Mouse (Mus musculus) skeletal muscle tissue, adult 2 months (tissue): ENCODE results near the gene Trnp1.

Experiments used
- DNase-seq: peaks from one replicate; pipeline ENCODE4 v3.0.0-alpha.2; 2012; ENCODE audit warnings: low read depth, low spot score

Trnp1 gene

DNA sequence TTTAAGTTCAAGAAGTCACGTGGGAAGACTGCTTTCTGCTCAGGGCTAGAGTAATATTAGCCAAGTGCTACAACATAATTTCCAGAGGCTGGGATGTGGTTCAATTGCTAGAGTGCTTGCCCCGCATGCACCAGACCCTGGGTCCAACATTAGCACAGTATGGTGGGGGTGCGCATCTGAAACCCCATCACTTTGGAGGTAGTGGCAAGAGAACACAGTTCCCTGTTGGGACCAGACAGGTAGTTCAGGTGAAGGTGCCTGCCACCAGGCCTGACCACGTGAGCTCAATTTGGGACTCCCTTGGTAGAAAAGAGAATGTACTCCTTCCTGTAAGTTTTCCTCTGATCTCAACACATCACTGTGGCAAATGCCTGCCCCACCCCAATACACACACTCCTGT is 3.5 kb downstream of the Trnp1 start:
- DNase-seq = no peak

DNA sequence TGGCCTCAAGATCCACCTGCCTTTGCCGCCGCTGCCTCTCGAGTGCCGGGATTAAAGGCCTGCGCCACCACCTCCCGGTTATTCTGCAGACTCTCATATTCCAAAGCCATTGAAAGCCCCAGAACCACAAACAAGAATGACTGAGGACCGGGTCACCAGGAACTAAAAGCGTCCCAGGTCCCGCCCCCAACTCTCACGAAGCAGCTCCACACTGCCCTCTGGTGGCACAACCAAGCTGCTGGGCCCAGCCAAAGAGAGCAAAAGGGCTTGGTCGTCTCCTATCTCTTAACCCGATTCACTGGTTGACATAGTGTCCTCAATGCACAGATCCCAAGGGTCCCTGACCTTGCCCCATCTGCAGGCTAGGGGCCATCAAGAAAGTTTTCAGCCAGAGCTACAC is 3.9 kb downstream of the Trnp1 start:
- peak; percentile 76 for DNase-seq

- no peak for DNase-seq
These were observed 4.5 kb downstream of the Trnp1 start for GRCm38 (mm10) chr4:133493895-133494294.

GRCm38 (mm10) chr4:133491800-133492199 is 6.5 kb downstream of the Trnp1 start:
- DNase-seq = peak; percentile 69

GRCm38 (mm10) chr4:133489489-133490245 is 8.7 kb downstream of the Trnp1 start:
- DNase-seq = no peak

GRCm38 (mm10) chr4:133488619-133489392 is 9.5 kb downstream of the Trnp1 start:
- no peak for DNase-seq

- DNase-seq = no peak
These were observed 11.5 kb downstream of the Trnp1 start for GRCm38 (mm10) chr4:133486673-133487357.

- no peak for DNase-seq
These were observed 12.5 kb downstream of the Trnp1 start for GRCm38 (mm10) chr4:133485691-133486425.

DNA sequence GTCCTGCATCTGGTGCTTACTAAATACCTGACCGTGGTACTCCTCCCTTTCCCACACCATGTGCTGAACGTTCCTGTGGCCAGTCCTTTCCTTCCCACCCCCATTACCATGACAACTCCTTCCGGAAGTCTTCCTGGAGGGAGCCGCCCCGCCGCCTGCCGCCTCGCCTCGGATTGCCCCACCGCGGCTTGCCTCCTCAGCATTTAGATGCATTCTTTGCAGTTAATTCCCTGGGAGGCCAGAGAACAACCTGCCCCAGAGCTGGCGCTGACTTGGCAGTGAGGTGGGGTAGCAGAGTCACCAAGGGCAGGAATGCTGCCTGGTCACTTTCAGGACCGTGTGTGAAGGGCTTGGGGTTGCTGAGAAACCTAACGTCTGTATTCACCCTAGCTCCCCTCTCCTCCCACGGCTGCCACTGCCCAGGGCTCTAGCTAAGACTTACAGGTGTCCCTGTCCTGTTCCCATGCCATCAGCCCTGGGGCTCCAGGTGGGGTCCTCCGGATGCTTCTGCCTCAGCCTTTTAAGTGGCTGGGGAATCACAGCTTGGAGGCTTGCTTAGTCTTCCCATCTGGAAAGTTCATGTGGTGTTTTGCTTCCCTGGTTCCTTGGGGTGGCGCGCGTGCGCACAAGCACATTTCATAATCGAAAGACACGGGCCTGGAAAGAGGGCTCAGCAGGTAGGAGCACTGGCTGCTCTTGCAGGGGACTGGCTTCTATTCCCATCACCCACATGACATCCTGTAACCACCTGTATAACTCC is 13.9 kb downstream of the Trnp1 start:
- DNase-seq = no peak

- no peak for DNase-seq
These were observed 15.9 kb downstream of the Trnp1 start for GRCm38 (mm10) chr4:133482479-133482878.

DNA sequence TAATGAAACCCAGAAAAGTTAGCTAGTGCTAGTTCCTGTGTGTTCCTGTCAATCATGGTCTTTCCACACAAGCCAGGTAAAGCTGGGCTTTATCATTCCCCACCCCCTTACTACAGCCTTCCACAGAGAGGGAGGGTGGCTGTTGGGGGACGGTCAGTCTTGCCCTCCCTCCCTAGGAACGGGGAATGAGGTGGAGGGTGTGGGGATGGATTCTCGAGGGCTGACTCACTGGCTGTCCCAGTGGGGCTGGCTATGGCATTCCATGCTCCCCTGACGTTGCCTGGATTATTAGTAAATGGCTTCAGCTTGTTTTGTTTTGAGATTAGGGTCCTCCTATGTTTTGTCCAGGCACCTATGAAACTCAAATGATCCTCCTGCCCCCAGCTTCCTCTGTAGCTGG is 16.9 kb downstream of the Trnp1 start:
- no peak for DNase-seq

DNA sequence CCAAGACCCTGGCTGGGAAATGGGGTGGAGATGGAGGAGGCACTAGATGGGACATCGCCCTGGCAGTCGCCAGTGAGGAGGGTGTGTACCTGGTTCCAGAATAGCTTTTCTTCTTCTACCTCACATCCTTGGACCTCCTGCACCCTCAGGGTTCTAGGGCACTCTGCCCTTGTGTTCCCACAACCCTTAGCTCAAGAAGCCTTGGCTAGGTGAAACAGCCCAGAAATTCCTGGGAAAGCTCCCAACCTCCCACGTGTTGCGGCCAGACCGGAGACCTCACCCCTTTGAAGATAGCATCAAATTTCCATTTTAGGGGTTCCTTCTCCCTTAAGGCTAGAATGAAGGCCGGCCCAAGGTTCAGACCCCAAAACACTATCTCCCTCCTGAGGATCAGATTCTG is 17.6 kb downstream of the Trnp1 start:
- no peak for DNase-seq

- DNase-seq = no peak
These were observed 18.2 kb downstream of the Trnp1 start for GRCm38 (mm10) chr4:133480185-133480537.

- DNase-seq = peak; percentile 99
These were observed 18.7 kb downstream of the Trnp1 start, which contains the start of gene Tent5b for GRCm38 (mm10) chr4:133479458-133480184. TSS of gene Tent5b (plus strand) at chr4:133480132.

DNA sequence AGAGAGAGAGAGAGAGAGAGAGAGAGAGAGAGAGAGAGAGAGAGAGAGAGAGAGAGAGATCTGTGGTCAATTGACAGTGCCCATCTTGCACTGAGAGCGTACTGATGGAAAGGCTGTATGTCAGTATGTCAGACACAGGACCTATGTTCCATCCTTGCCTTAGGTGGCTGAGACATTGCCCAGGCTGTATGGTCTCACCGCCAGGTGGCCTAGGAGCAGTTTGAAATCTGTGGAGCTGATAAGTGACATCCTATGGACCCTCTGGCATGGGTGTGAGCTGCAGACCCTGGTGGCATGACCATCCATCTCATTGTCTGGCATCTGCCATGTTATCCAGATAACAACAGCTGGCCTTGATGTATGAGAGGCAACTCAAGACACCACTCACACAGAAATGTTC is 24.5 kb downstream of the Trnp1 start:
- no peak for DNase-seq

DNA sequence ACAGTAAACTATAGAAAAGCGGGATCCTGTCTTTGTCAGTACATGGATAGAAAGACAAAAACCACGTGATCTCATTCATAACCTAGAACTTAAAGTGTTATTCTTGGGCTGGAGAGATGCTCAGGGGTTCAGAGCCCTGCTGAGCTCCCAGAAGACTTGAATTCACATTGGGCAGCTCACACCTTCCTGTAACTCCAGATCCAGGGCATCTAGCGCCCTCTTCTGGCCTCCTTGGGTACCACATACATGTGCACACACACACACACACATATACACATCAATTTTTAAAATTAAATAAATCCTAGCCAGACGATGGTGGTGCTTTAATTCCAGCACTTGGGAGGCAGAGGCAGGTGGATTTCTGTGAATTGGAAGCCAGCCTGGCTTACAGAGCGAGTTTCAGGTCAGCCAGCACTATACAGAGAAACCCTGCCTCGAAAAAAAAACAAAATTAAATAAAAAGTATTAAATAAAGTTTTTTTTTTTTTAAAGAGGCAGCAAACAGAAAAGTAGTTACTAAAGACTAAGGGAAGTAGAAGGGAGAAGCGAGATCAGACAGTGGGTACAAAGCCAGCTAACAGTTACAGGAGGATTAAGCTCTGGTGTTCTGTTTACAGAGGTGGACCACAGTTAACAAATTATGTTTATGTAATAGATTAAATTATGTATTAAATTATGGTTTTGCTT is 27.1 kb downstream of the Trnp1 start:
- DNase-seq = no peak

DNA sequence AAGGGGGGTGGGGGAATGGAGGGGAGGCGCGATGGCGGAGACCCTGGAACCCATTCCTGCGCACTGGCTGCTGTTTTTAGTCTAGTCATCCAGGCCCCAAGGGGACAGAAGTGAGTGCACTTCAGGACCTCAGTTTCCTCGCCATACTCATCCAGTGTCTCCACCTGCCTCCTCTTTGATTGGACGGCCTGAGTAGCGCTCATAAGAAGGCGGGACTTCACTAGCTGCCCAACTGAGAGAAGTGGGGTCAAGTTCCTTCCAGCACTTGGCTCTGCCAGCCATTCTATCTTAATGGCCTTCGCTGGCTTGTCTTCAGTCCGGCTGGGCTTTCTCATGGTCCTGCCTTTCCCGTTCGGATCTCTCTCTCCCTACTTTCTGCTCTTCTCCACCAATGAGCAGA is 29.2 kb downstream of the Trnp1 start:
- peak; percentile 72 for DNase-seq

GRCm38 (mm10) chr4:133468080-133468479 is 30.3 kb downstream of the Trnp1 start:
- DNase-seq = peak; percentile 73

DNA sequence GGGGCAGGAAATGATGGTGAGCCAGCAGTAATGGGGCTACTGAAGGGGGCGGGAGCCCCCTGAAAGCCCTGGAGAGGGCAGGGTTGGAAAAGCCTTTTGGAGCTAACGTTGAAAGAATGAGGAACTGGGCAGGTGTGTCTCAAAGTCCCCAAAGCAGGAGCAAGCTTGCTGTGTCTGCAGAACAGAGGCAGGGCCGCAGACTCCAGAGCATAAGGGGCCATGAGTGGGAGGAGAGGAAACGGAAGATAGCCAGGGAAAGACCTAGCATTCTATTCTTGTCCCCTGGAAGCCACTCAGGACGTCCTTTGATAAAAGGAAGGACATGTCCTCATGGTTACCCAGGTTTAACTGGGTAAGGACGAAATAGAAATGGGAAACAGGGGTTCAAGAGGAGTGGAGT is 35.2 kb downstream of the Trnp1 start:
- DNase-seq = no peak

GRCm38 (mm10) chr4:133461362-133461761 is 37.0 kb downstream of the Trnp1 start:
- no peak for DNase-seq
